Mouse (Mus musculus) spleen, adult 2 months (tissue): ENCODE measurements around the gene Add3. TPM values are rescaled to one million over a fixed set of nuclear protein-coding genes. Genes with fewer than 3 reads are reported as not detected.
A peak's percentile ranks its signal among the peaks of the same experiment; 100 is the strongest.

Experiments
- DNase-seq, 2 experiments: peaks; one replicate each; pipeline versions ENCODE4 v3.0.0 to v3.0.0-alpha.2; 2012 to 2021; ENCODE audit warnings: low spot score in 2 of 2, low read depth in 1 of 2
- H3K27ac ChIP-seq: fragments of 200-500 bp; 2 replicates; pipeline ENCODE4 v1.5.1; 2012; ENCODE audit warnings: low read length, inconsistent platforms; ENCODE audit not compliant: insufficient read depth
- H3K27me3 ChIP-seq: fragments of 200-500 bp; 2 replicates; pipeline ENCODE4 v1.6.1; 2012; ENCODE audit warnings: mild to moderate bottlenecking, moderate library complexity, low read length, inconsistent platforms; ENCODE audit not compliant: control insufficient read depth, insufficient read depth
- H3K36me3 ChIP-seq: fragments of 200-500 bp; 2 replicates; pipeline ENCODE4 v1.6.1; 2012; ENCODE audit warnings: mild to moderate bottlenecking, low read length, inconsistent platforms; ENCODE audit not compliant: control insufficient read depth, insufficient read depth
- H3K4me1 ChIP-seq: fragments of 200-500 bp; 2 replicates; pipeline ENCODE4 v1.6.1; 2011; ENCODE audit warnings: inconsistent platforms; ENCODE audit not compliant: control insufficient read depth, insufficient read depth, insufficient read length
- H3K4me3 ChIP-seq: fragments of 200-500 bp; 2 replicates; pipeline ENCODE4 v1.5.1; 2011; ENCODE audit warnings: mild to moderate bottlenecking, inconsistent platforms; ENCODE audit not compliant: insufficient read depth, insufficient read length; ENCODE audit errors: extremely low read depth
- CTCF ChIP-seq: fragments of 200-500 bp; IDR thresholded peaks from 2 replicates; pipeline ENCODE4 v1.5.1; 2011; ENCODE audit warnings: mild to moderate bottlenecking, inconsistent platforms; ENCODE audit not compliant: insufficient read depth, insufficient read length, insufficient replicate concordance; ENCODE audit errors: extremely low read depth
- POLR2A ChIP-seq: fragments of 200-500 bp; IDR thresholded peaks from 2 replicates; pipeline ENCODE4 v1.6.1; 2011; ENCODE audit warnings: low read depth, low read length, inconsistent platforms
- WGBS: fragments of 180-500 bp; shearing (Covaris S2); methylation state at CpG from one replicate; pipeline ENCODE4 v1.1.7; 2018; 5-methylcytosine and 5-hydroxymethylcytosine counted together
- polyA plus RNA-seq: library from polyadenylated mRNA; depleted of rRNA; stranded (reverse); fragments of >200 nt; gene quantifications from 2 replicates; pipeline ENCODE4 v1.2.3, GENCODE M21; 2012

Add3 gene
- polyA plus RNA-seq, 1 experiment, result 40.6 TPM

DNA sequence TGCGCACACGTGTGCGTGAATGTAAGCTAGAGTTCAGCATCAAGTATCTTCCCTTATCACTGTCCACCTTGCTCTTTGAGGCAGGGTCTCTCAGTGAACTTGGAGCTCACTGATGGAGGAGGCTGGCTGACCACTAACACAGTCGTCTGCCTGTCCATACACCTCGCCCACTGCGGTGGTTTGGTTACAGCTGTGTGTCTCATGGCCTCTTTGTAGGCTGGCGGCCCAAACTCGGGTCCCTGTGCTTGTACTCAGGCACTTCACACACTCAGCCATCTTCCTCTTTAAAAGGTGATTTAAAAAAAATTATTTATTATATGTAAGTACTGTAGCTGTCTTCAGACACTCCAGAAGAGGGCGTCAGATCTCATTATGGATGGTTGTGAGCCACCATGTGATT, 59.5 kb downstream of the Add3 start:
- no peak for DNase-seq
- Histone ChIP-seq H3K4me3 (no peak overlapping the region), H3K27ac (0 out of 2 replicates have a peak overlapping the region, but pooled peaks have one; percentile 8), H3K27me3 (no peaks in the 10 kb centered on the region), H3K36me3 (peaks cover 12% of the 10 kb centered on the region), H3K4me1 (peaks cover 9% of the 10 kb centered on the region; the same call in 1 of the 2 replicates)
- TF ChIP-seq CTCF, result no peak
- no peak for TF ChIP-seq POLR2A
- 89% methylated on average over 9 of the region's 9 CpGs for WGBS

DNA sequence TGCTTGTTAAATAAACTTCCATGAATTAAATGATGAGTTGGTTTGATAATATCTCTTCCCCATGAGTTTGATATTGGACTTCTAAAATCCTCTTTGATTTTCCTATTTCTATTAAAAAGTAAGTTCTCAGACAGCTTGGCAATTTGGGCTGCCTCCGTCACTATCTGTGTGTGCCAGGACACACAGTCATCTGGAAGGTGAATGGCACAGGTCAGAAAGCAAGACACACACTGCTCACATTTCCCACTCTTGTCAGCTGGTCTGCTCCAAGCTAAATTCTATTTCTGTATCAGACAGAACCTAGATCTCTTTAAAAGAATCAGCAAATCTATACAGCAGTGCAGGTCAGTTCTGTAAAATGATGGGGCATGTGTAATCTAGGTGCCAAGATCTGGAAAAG, 61.9 kb downstream of the Add3 start:
- H3K4me1 ChIP-seq, result peaks cover 9% of the 10 kb centered on the region; the same call in 1 of the 2 replicates
- WGBS, result 93% methylated on average over 1 of the region's 1 CpGs
- no peak overlapping the region for H3K4me3 ChIP-seq

DNA sequence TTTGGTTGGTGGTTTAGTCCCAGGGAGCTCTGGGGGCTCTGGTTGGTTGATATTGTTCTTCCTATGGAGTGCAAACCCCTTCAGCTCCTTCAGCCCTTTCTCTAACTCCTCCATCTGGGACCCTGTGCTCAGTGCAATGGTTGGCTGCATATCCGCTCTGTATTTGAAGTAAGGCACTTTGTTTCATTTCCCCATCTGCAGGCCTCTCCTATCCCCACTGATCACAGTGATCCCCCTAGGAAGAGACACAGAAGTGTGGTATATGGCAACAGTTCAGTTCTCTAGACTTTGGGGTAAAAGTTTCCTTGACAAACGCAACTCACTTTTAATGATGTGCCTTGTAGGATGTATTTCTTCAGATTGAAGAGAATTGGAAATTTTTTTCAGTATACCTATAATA, 66.7 kb downstream of the Add3 start:
- no peak overlapping the region for H3K27ac ChIP-seq
- WGBS, result 66% methylated on average over 2 of the region's 2 CpGs
- peaks cover 16% of the 10 kb centered on the region; the same call in 1 of the 2 replicates for H3K4me1 ChIP-seq
- H3K4me3 ChIP-seq, result no peak overlapping the region
- H3K27me3 ChIP-seq, result no peaks in the 10 kb centered on the region
- TF ChIP-seq POLR2A, result no peak
- no peak for TF ChIP-seq CTCF
- H3K36me3 ChIP-seq, result peaks cover 5% of the 10 kb centered on the region; the same call in 1 of the 2 replicates
- no peak for DNase-seq

More for the DNA sequence above, 61.9 kb downstream of the Add3 start:
- no peaks in the 10 kb centered on the region for H3K27me3 ChIP-seq
- DNase-seq, result no peak
- H3K27ac ChIP-seq, result no peak overlapping the region
- TF ChIP-seq POLR2A, result no peak
- TF ChIP-seq CTCF, result no peak
- H3K36me3 ChIP-seq, result peaks cover 10% of the 10 kb centered on the region

DNA sequence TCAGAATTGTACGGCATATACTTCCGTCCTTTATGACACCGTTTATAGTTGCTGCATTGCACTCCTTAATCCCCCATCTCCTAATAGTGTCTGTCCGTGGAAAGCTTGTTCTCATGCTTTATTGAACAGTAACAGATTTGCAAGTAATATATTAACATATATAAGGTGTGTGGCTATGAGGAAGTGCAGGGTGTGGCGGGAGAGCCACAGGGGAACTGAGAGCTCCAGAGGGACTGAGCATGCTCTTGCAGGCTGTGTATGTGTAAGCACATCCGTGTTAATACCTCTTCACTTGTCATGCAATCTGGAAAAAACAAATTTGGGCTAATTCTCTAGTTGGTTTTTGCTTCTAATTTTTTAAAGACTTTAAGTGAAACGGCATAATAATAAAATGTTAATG, 68.6 kb downstream of the Add3 start:
- 56% methylated on average over 7 of the region's 7 CpGs for WGBS
- DNase-seq, result peak in 1 of 2 experiments; percentile 41
- Histone ChIP-seq H3K4me1 (peaks cover 19% of the 10 kb centered on the region; the same call in 1 of the 2 replicates), H3K36me3 (no peaks in the 10 kb centered on the region), H3K27ac (no peak overlapping the region), H3K27me3 (no peaks in the 10 kb centered on the region), H3K4me3 (no peak overlapping the region)
- TF ChIP-seq POLR2A (no peak), CTCF (no peak)

DNA sequence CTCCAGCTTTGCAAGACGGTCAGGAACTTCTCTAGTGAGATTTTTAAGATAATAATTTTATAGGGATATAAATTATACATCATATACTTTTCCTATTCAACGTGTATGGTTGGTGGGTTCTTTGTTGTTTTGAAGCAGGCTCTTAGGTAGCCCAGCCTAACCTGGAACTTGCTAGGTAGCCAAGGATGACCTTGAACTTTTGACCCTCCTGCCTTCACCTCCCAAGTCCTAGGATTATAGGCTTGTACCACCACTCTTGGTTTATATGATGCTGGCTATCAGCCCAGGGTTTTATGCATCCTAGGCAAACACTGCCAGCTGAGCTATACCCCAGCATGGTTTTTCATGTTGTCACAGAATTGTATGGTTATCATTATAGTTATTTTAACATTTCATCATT, 70.0 kb downstream of the Add3 start:
- peaks cover 20% of the 10 kb centered on the region; the same call in 1 of the 2 replicates for H3K4me1 ChIP-seq
- 72% methylated on average over 2 of the region's 2 CpGs for WGBS
- no peak for TF ChIP-seq POLR2A
- TF ChIP-seq CTCF, result no peak
- 0 out of 2 replicates have a peak, but pooled peaks cover 1% of the 10 kb centered on the region for H3K36me3 ChIP-seq
- no peaks in the 10 kb centered on the region for H3K27me3 ChIP-seq
- no peak for DNase-seq
- no peak overlapping the region for H3K4me3 ChIP-seq
- no peak overlapping the region for H3K27ac ChIP-seq

DNA sequence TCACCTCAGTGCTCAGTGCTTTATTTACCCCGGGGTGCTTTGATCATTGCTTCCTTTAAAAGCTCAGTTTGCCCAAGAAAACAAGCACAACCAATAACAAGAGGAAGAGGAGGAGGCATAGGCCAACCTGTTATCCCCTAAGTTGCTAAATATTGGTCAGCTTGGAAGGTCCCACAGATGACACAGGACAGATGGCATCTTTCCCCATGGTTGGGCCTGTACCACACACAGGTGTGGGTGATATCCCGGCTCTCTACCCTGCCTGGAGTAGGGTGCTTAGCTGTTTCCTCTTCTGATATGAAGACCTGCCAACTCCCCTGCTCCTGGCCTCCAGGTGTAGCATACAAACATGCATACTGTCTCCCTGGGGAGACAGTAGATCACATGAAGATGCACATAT, 75.1 kb downstream of the Add3 start:
- H3K4me3 ChIP-seq, result no peak overlapping the region
- TF ChIP-seq CTCF (no peak), POLR2A (no peak)
- H3K27ac ChIP-seq, result peak overlapping the region; percentile 3; the same call in 1 of the 2 replicates
- WGBS, result 77% methylated on average over 2 of the region's 2 CpGs
- no peaks in the 10 kb centered on the region for H3K27me3 ChIP-seq
- H3K4me1 ChIP-seq, result peaks cover 19% of the 10 kb centered on the region; the same call in 1 of the 2 replicates
- peaks cover 17% of the 10 kb centered on the region for H3K36me3 ChIP-seq
- no peak for DNase-seq

DNA sequence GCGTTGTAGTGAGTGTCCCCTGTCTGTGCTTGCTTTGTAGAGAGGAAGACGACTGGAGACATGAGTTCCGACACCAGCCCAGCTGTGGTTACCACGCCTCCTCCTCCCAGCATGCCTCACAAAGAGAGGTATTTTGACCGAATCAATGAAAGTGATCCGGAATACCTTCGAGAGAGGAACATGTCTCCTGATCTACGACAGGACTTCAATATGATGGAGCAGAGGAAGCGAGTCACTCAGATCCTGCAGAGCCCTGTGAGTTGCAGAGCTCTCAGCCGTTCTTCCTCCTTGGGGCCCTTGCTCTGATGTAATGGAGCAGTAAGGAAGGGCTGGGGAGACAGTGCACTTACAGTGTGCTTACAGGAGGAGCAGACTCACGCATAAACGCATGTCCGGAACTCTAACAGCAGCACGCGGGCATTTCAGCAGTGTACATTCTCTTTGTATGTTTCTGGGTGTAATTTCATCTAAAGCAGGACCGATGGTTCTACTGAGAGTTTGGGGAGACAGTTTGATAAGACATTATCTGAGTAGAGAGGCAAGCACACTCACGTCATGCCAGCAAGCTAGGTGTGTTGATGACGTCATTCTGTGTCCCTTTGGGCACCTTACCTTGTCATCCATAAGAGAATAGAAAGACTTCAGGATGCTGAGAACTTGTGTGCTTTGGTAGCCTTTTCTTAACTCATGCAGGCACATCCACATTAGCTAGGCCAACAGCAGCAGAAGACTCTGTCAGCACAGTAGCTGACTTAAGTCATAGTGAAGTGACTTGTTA, 76.7 kb downstream of the Add3 start:
- H3K27ac ChIP-seq, result peak overlapping the region; percentile 44
- peak in 1 of 2 experiments; percentile 42 for DNase-seq
- 45% methylated on average over 18 of the region's 18 CpGs for WGBS

More for the DNA sequence above, 76.7 kb downstream of the Add3 start:
- TF ChIP-seq CTCF, result no peak
- TF ChIP-seq POLR2A, result no peak
- Histone ChIP-seq H3K27me3 (no peaks in the 10 kb centered on the region), H3K4me1 (peaks cover 16% of the 10 kb centered on the region; the same call in 1 of the 2 replicates), H3K36me3 (peaks cover 21% of the 10 kb centered on the region), H3K4me3 (no peak overlapping the region)
